ENCODE assay signal across 13 mouse cellular contexts in the genomic region with DNA sequence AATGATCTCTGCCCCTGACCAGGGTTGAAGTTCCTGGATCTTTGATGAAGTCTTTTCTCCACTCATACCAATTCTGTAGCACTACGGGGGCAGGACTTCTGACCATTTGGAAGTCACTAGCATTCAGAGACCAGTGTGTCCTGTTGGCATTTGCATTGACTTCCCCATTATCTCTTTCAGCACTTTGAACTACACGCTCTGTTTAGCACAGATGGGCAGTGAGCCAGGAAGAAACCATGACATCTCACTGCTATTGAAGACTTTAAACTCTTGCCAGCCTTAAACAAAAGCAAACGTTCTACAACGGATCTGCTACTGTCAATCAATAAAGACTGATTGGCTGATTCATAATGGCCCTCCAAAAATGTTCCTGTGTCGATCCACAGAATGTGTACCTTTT.
DNase-seq lines count a peak whose midpoint lies in the region; ATAC-seq lines count a peak whose summit lies in the region.
"Had no signal": no experiment of that assay in that cellular context is flagged by ENCODE, and none has a peak within 500 bp of the region (broad histone marks: within the 10 kb centered on the region; RNA-seq: fewer than 3 reads in every experiment).

No protein-coding gene starts in this region.

- H3K4me3 ChIP-seq in kidney, embryonic 16.5 days (ENCODE audit: low read length) = no peak overlapping the region
- H3K4me3 ChIP-seq: erythroblast, embryonic 14.5 days; limb, embryonic 15.5 days had no signal

- DNase-seq in kidney, adult 11 months = peak; percentile 28
- DNase-seq in spleen, adult 18-20 months = peak; percentile 5 to 17
- no peak for DNase-seq in spleen, adult 12 weeks (ENCODE audit: low spot score)
- DNase-seq in brain, adult 2 months (ENCODE audit: low read depth, low spot score) = peak; percentile 30
- DNase-seq in splenic B cell, adult 2 months (ENCODE audit: low read depth, low spot score) = peak; percentile 70
- DNase-seq: cerebellum, postnatal 36 days; heart, postnatal 4 days; thymus, postnatal 14 days had no signal

- H3K4me1 ChIP-seq in kidney, embryonic 16.5 days (ENCODE audit: insufficient read depth, low read length) = no peaks in the 10 kb centered on the region

- no peak overlapping the region for H3K9ac ChIP-seq in kidney, embryonic 16.5 days (replicated peaks; ENCODE audit: low read length)
- H3K9ac ChIP-seq: limb, embryonic 15.5 days had no signal

- no peaks in the 10 kb centered on the region for H3K36me3 ChIP-seq in kidney, embryonic 16.5 days (ENCODE audit: insufficient read depth, low read length)
- no peaks in the 10 kb centered on the region for H3K36me3 ChIP-seq in splenic B cell, adult 2 months (ENCODE audit: control insufficient read depth, insufficient read depth, low read length, poor library complexity, severe bottlenecking)
- H3K36me3 ChIP-seq: limb, embryonic 15.5 days had no signal

- H3K4me2 ChIP-seq in kidney, embryonic 16.5 days (replicated peaks; ENCODE audit: low read depth, low read length) = no peak overlapping the region
- H3K4me2 ChIP-seq: limb, embryonic 15.5 days had no signal

- 63% methylated on average over 5 of the region's 5 CpGs for WGBS in kidney, embryonic 16.5 days

- H3K9me3 ChIP-seq in kidney, embryonic 16.5 days (ENCODE audit: low read length) = no peaks in the 10 kb centered on the region
- H3K9me3 ChIP-seq: limb, embryonic 15.5 days had no signal

- no peak overlapping the region for H3K27ac ChIP-seq in kidney, embryonic 16.5 days (ENCODE audit: low read length)
- H3K27ac ChIP-seq: kidney, postnatal 0 days; limb, embryonic 15.5 days had no signal

- no peaks in the 10 kb centered on the region for H3K27me3 ChIP-seq in kidney, embryonic 16.5 days (ENCODE audit: insufficient read depth, low read length)
- no peaks in the 10 kb centered on the region for H3K27me3 ChIP-seq in splenic B cell, adult 2 months (ENCODE audit: control insufficient read depth, insufficient read depth, low read length, poor library complexity, severe bottlenecking)
- H3K27me3 ChIP-seq: limb, embryonic 15.5 days had no signal

- ATAC-seq in kidney, embryonic 16.5 days (ENCODE audit: low FRiP score, low TSS enrichment) = no peak
- ATAC-seq in erythroblast, adult 5-6 weeks (replicated peaks; ENCODE audit: low FRiP score, poor library complexity, severe bottlenecking) = no peak
